Mouse (Mus musculus) liver, adult (tissue): ENCODE measurements at regions not wholly inside any gene's neighbourhood (a gene's known extent, or its start where the extent isn't known, plus 50 kb on each side); places are given as distances from the start of the nearest gene placed in this dataset.

Experiments
- GATA4 ChIP-seq: IDR thresholded peaks from 2 replicates; pipeline ENCODE4 v1.6.1; 2014; ENCODE audit warnings: mild to moderate bottlenecking, low read length; ENCODE audit not compliant: insufficient replicate concordance

GRCm38 (mm10) chr3:143995045-143995444, 210.0 kb downstream of the Lmo4 start:
- no peak for TF ChIP-seq GATA4

DNA sequence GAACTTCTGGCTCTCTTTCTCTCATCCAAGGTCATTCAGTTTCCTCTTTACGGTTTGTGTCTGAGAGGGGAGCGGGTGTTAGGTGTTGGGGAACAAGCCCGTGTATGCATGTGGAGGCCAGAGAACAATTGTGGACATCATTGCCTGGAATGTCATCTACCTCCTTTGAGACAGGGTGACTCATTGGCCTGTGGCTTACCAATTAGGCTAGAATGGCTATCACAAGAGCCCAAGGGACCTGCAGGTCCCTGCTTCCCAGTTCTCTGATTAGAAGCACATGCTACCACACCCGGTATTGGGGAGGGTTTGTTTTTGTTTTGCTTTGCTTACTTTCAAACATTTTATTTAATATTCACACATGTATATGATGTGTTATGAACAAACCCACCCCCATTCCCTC, 216.0 kb downstream of the Lmo4 start:
- TF ChIP-seq GATA4 = no peak

DNA sequence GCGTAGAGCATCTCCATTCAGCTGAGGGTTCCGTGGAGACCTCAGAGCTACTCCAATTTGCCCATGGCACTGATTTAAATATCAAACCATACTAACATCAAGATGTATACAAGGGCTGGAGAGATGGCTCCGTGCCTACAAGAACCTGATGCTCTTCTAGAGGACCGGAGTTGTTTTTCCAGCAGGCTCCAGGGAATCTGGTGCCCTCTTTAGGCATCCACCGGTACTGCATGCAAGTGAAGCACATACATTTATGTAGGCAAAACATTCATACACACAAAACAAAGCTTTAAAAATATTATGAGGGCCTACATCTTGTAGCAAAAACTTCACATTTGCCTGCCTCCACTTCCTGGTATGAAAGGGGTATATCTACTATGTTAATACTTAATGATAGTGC, 217.0 kb downstream of the Lmo4 start:
- TF ChIP-seq GATA4 = no peak

GRCm38 (mm10) chr3:143986798-143987197, 218.2 kb downstream of the Lmo4 start:
- TF ChIP-seq GATA4 = no peak

- TF ChIP-seq GATA4 = no peak
Measured at GRCm38 (mm10) chr3:143986200-143986506, 218.9 kb downstream of the Lmo4 start.

DNA sequence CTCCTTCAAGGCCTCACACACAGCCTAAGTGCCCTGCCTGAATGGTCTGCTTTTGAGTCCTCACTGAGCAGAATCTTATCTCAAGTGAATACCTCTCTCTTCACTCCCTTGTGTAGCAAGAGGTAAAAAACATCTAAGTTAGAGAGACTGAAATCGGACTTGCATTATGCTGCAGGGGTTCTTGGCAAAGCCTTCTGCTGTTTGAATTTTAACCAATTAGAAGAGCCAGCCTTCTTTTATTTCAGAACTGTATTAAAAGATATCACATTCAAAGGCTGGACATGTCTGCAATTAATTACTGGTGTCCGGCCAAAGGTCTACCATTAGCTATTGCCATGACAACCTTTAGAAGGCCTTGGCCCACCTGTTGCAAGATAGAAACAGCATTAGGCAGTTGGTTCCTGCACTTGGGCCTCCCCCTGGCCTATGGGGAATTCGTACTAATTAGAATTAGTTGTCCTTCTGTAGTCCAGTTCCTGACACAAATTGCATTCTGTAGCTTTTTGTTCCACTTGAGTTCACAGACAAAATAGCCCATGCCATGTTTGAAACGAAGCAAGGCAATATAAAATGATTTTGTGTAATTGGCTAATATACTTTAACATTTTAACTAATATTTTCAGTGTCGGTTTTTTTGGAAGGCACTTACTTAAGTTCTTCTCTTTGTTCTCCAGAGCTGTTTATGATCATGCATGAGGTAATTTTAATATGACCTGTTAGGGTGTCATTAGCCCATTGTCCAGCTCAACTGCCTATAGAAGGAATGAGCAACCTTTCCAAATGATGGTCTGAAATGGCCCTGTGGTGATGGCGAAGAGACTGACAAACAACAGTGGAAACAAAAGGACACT, 219.4 kb downstream of the Lmo4 start:
- TF ChIP-seq GATA4 = no peak

DNA sequence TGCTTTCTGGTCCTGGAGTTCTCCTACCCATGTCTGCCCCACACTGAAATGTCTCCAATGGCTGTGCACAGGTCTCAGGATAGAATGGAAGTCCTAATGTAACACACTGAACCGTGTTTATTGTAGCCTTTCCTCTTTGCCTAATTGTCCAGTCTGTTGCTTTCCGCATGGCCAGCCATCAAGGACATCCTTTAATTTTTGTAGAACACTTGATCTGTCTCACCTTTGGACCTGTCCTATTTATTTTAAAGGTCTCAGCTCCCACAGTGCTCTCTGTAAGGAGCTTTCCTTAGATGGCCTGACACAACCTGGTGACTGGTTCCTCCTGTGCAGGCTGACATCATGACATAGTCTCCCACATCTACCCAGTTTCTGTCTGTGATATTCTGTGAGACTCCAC, 226.3 kb downstream of the Lmo4 start:
- TF ChIP-seq GATA4 = no peak

DNA sequence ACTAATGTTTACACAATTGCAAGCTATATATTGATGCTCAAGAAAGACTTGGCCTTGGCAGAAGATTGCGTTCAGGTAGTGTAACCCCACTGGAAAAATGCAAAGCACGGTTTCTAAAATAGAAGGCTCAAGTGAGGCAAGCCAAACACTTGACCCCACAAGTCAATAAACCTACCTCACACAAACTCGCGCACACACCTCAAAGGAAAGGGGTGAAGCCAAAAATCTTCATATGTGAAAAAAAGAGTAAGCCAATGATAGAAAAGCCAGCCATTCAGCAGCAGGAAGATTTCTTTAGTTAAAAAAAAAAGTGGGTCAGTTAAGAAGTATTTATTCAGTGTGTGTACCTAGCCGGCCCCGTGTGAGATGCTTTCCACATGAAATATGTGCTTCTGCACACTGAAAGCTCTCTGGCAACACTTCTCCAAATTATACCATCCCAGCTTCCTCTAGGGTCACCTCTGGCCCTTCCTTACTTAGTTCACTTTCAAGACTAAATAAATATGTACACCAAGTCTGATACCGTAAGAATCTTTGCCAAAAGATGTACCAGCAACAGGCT, 227.1 kb downstream of the Lmo4 start:
- no peak for TF ChIP-seq GATA4

GRCm38 (mm10) chr3:143973582-143973981, 231.4 kb downstream of the Lmo4 start:
- no peak for TF ChIP-seq GATA4

GRCm38 (mm10) chr3:143972351-143972750, 232.7 kb downstream of the Lmo4 start:
- TF ChIP-seq GATA4 = no peak

DNA sequence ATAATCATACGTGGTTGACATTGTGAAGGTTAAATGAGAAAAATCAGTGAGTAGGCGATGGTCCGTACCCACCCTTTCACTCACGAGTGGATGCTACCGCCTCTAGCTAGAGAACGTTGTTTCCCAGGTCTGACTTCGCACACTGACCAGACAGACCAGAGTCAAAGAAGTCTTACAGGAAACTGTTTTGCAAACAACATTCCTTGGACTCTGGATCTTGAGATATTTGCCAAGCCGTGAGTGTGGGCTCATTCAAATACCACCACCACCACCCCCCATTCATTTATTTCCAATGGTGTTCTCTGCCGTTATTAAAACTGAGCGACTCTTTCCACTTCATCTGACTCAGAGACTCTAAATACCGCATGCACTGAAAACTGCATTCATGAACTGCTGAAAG, 234.2 kb downstream of the Lmo4 start:
- TF ChIP-seq GATA4 = no peak

- no peak for TF ChIP-seq GATA4
Measured at GRCm38 (mm10) chr3:143955508-143955907, 249.5 kb downstream of the Lmo4 start.

GRCm38 (mm10) chr3:143954822-143955221, 250.2 kb downstream of the Lmo4 start:
- no peak for TF ChIP-seq GATA4

- no peak for TF ChIP-seq GATA4
Measured at GRCm38 (mm10) chr3:143952289-143952688, 252.7 kb downstream of the Lmo4 start.

- TF ChIP-seq GATA4 = no peak
Measured at GRCm38 (mm10) chr3:143949656-143950055, 255.4 kb downstream of the Lmo4 start.

- no peak for TF ChIP-seq GATA4
Measured at GRCm38 (mm10) chr3:143949026-143949637, 255.9 kb downstream of the Lmo4 start.

DNA sequence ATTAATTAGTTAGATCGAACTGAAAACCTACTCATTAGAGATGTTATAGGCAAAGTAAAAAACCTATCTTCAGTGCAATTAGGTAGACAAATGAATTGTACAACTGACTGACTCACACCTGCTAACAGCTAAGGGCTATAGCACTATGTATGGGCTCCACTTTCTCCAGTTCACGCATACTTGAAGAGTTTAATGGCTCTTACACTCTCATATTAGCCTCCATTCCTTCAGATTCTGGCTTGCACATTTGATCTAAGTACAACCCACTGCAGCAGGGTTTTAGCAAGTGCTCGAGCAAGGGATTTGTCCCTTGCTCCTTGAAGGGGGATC, 257.1 kb downstream of the Lmo4 start:
- no peak for TF ChIP-seq GATA4
